Mouse (Mus musculus) stomach, embryonic 16.5 days (tissue): ENCODE results near the gene Ipo7. TPM values are rescaled to one million over a fixed set of nuclear protein-coding genes. Genes with fewer than 3 reads are reported as not detected.

Experiments
- ATAC-seq: fragments of 200-750 bp; cut with Nextera tagmentation; 2 replicates; pipeline ENCODE4 v1.8.0; 2017; ENCODE audit warnings: moderate number of reproducible peaks, moderate TSS enrichment; ENCODE audit not compliant: insufficient read depth, low FRiP score
- H3K27ac ChIP-seq: fragments of 300-500 bp; sonication (generic); 2 replicates; pipeline ENCODE4 v1.5.1; 2014; ENCODE audit warnings: low read length
- H3K27me3 ChIP-seq: fragments of 300-500 bp; sonication (generic); 2 replicates; pipeline ENCODE4 v1.6.1; 2014; ENCODE audit warnings: low read length, control low read depth, mixed read lengths; ENCODE audit not compliant: control insufficient read depth, insufficient read depth
- H3K36me3 ChIP-seq: fragments of 300-500 bp; sonication (generic); 2 replicates; pipeline ENCODE4 v1.6.1; 2014; ENCODE audit warnings: low read length; ENCODE audit not compliant: control insufficient read depth, insufficient read depth
- H3K4me1 ChIP-seq: fragments of 300-500 bp; sonication (generic); 2 replicates; pipeline ENCODE4 v1.6.1; 2014; ENCODE audit warnings: low read length, control low read depth, mixed read lengths; ENCODE audit not compliant: control insufficient read depth, insufficient read depth
- H3K4me2 ChIP-seq: fragments of 300-500 bp; sonication (generic); 2 replicates; pipeline ENCODE4 v1.6.1; 2014; ENCODE audit warnings: low read depth, low read length, mixed read lengths
- H3K4me3 ChIP-seq: fragments of 300-500 bp; sonication (generic); replicated peaks from 2 replicates; pipeline ENCODE4 v1.5.1; 2014; ENCODE audit warnings: mild to moderate bottlenecking, low read length
- H3K9ac ChIP-seq: fragments of 300-500 bp; sonication (generic); 2 replicates; pipeline ENCODE4 v1.6.1; 2014; ENCODE audit warnings: low read length
- H3K9me3 ChIP-seq: fragments of 300-500 bp; sonication (generic); replicated peaks from 2 replicates; pipeline ENCODE4 v1.6.1; 2016; ENCODE audit warnings: low read length, control low read depth; ENCODE audit not compliant: control insufficient read depth
- WGBS: fragments of 180-500 bp; shearing (Covaris S2); extraction: QIAGEN DNeasy Blood & Tissue Kit; methylation state at CpG from one replicate; pipeline ENCODE4 v1.1.7; 2014; 5-methylcytosine and 5-hydroxymethylcytosine counted together
- polyA plus RNA-seq: library from polyadenylated mRNA; unstranded; fragments of >200 nt; fragmentation: Nextera tagmentation; extraction: Ambion mirVana; gene quantifications from 2 replicates; pipeline ENCODE4 v1.2.1, GENCODE M21; 2015

The Ipo7 gene
- polyA plus RNA-seq, 1 experiment from 2014 or later = 49.5 TPM

DNA sequence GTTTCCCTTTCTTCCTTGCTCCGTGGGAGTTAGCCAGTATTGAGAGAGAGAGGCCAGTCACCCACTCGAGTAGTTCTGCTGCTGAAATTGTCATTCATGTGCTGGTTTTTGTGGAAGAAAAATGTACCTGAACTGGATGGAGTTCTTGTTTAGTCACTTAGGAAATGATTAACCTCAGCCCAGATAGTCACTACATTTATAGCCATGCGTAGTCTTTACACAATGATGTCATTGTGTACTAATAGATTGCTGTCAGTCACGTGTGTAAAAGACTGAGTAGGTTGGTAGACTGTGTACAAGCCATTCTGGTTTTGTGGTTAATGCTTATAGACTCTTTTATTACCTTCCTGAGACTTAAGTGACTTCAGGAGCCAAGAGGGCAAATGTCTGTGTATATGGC, 69.8 kb downstream of the Ipo7 start:
- WGBS = 61% methylated on average over 4 of the region's 4 CpGs
- H3K4me3 ChIP-seq = no peak overlapping the region
- H3K36me3 ChIP-seq = peaks cover 23% of the 10 kb centered on the region
- ATAC-seq = peak; percentile 96
- H3K27me3 ChIP-seq = no peaks in the 10 kb centered on the region
- H3K27ac ChIP-seq = peak overlapping the region; percentile 78
- no peak overlapping the region for H3K4me2 ChIP-seq
- no peaks in the 10 kb centered on the region for H3K9me3 ChIP-seq
- H3K4me1 ChIP-seq = no peaks in the 10 kb centered on the region
- no peak overlapping the region for H3K9ac ChIP-seq

DNA sequence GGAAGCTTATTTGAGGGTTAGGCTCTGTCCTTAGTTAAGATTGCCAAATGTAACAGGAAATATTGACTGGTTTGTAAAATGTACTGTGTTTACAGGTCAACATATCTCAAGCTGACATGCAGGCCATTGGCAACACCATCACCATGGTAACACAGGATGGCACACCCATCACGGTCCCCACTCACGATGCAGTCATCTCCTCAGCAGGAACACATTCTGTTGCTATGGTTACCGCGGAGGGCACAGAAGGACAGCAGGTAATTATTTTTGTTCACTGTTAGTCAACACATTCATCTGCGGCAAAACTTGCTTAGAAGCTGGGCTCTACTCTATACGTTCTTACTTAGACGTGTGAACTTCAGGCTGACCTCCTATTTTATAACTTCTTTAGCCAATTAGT, 73.6 kb downstream of the Ipo7 start:
- Histone ChIP-seq H3K9me3 (no peaks in the 10 kb centered on the region), H3K4me2 (no peak overlapping the region), H3K4me3 (no peak overlapping the region), H3K4me1 (no peaks in the 10 kb centered on the region; the same call in 1 of the 2 replicates), H3K27ac (no peak overlapping the region), H3K36me3 (0 out of 2 replicates have a peak, but pooled peaks cover 10% of the 10 kb centered on the region), H3K27me3 (no peaks in the 10 kb centered on the region), H3K9ac (no peak overlapping the region)
- WGBS = 78% methylated on average over 7 of the region's 7 CpGs
- no peak for ATAC-seq

DNA sequence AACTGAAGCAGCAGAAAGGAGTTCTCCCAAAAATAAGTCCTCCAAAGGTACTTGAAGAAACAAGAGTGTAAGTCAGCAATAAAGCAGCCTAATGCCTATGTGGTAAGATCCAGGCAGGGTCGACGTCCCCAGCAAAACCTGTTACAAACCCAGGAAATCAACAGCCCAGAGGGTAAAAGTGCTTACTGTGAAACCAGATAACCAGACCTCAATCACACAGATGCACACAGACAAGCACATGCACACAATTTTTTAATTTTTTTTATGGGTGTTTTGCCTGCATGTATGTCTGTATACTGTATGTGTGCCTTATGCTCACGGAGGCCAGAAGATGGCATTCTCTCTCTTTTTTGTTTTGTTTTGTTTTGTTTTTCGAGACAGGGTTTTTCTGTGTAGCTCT, 78.3 kb downstream of the Ipo7 start:
- 75% methylated on average over 4 of the region's 4 CpGs for WGBS
- no peaks in the 10 kb centered on the region; the same call in 1 of the 2 replicates for H3K4me1 ChIP-seq
- H3K9me3 ChIP-seq = no peaks in the 10 kb centered on the region
- H3K27ac ChIP-seq = peak overlapping the region; percentile 29; the same call in 1 of the 2 replicates
- H3K27me3 ChIP-seq = no peaks in the 10 kb centered on the region
- 0 out of 2 replicates have a peak, but pooled peaks cover 3% of the 10 kb centered on the region for H3K36me3 ChIP-seq
- ATAC-seq = no peak
- H3K4me2 ChIP-seq = no peak overlapping the region
- H3K4me3 ChIP-seq = no peak overlapping the region
- H3K9ac ChIP-seq = no peak overlapping the region; the same call in 1 of the 2 replicates

DNA sequence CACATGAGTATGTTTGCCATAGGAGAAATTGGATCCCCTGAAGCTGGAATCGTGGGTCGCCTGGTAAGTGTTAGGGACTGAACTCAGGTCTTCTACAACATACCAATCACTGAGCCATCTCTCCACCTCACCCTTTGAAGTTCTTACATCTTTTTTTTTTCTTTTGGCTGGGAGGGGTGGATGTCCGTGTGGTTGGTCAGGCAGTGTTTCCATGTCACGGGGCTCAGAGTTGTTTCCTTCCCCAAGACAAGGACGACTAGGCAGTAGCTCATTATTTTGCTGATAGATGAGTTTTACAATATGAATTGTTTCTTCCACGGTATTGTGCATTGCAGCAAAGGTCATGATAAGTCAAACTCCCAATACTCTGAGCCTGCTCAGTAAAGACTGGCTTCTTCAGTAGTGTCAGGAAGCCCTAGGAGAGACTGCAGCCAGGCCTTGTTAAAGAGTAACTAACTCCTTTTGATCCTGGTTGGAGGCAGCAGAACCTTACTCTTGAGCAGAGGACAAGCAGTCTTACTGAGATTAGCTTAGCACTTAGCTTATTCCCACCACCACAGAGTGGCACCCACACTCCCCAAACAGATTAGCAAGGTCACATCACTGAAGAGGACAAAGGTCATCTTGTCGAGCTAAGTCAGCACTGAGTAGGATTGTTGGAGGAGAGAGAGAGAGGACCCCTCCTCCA, 79.2 kb downstream of the Ipo7 start:
- Histone ChIP-seq H3K4me3 (no peak overlapping the region), H3K36me3 (0 out of 2 replicates have a peak, but pooled peaks cover 2% of the 10 kb centered on the region), H3K27me3 (no peaks in the 10 kb centered on the region), H3K4me1 (no peaks in the 10 kb centered on the region; the same call in 1 of the 2 replicates), H3K9me3 (no peaks in the 10 kb centered on the region), H3K27ac (peak overlapping the region; percentile 16), H3K4me2 (no peak overlapping the region), H3K9ac (no peak overlapping the region)
- ATAC-seq = peak; percentile 86
- 43% methylated on average over 7 of the region's 7 CpGs for WGBS

DNA sequence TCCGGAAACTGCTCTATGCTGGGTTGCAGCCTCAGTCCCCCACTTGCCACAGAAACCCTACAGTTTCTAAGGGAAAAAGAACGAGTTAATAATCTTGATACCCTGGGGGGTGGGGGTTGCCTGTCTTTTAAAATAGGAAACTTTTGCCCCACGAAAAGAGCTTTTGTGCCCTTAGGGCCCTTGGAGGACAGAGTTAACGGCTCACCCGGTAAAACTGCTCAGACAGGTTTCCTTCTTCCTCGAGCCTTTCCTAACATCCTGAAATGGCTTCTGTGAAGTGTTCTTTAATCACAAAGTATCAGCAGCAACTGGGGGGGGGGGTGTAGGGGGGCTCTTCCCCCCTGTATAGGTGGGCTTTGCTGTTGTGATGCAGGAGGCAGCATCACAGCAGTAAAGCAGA, 82.8 kb downstream of the Ipo7 start:
- Histone ChIP-seq H3K4me2 (no peak overlapping the region), H3K36me3 (no peaks in the 10 kb centered on the region), H3K27ac (peak overlapping the region; percentile 51; the same call in 1 of the 2 replicates), H3K9ac (no peak overlapping the region), H3K4me3 (no peak overlapping the region), H3K27me3 (no peaks in the 10 kb centered on the region), H3K9me3 (no peaks in the 10 kb centered on the region), H3K4me1 (no peaks in the 10 kb centered on the region; the same call in 1 of the 2 replicates)
- ATAC-seq = no peak
- WGBS = 49% methylated on average over 6 of the region's 6 CpGs

DNA sequence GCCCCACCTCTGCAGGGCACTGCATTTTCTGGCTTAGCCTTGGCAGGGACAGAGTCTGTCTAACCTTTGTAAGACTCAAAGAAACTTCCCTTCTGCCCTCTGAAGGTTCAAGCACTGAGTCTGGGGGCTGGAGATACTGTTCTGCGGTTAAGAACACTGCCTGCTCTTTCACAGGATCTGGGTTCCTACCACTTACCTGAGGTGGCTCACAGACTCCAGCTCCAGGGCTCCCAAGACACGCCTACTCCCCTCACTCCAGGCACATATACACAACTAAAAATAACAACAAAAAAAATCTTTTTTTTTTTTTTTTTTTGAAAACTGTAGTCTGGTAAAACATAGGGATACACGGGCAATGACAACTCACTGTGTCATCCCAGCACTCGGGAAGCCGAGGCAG, 83.2 kb downstream of the Ipo7 start:
- H3K4me1 ChIP-seq = no peaks in the 10 kb centered on the region; the same call in 1 of the 2 replicates
- H3K27ac ChIP-seq = peak overlapping the region; percentile 26; the same call in 1 of the 2 replicates
- H3K4me3 ChIP-seq = no peak overlapping the region
- H3K4me2 ChIP-seq = no peak overlapping the region
- no peaks in the 10 kb centered on the region for H3K27me3 ChIP-seq
- no peaks in the 10 kb centered on the region for H3K36me3 ChIP-seq
- no peaks in the 10 kb centered on the region for H3K9me3 ChIP-seq
- WGBS = 73% methylated on average over 5 of the region's 5 CpGs
- ATAC-seq = no peak
- peak overlapping the region; percentile 43; the same call in 1 of the 2 replicates for H3K9ac ChIP-seq

DNA sequence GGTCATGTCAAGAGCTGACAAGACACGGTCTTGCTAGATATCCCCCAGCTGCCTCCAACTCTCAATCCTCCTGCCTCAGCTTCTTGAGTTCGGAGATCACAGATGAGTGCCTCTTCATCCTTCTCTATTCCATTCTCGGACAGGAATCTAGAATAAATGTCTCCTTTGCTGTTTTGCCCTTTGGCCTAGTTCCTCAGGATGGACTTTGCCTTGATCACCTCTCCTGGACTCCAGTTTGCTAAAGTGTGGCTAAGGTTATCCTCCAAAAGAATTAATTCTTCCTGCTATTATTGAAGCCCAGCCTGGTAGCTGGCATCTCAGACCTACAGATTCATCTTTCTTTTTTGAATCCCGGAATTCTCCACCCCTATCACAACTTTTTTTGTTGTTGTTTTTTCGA, 87.0 kb downstream of the Ipo7 start:
- Histone ChIP-seq H3K4me1 (peaks cover 13% of the 10 kb centered on the region), H3K27me3 (no peaks in the 10 kb centered on the region), H3K4me2 (no peak overlapping the region), H3K27ac (no peak overlapping the region), H3K4me3 (no peak overlapping the region), H3K9me3 (no peaks in the 10 kb centered on the region), H3K9ac (no peak overlapping the region), H3K36me3 (no peaks in the 10 kb centered on the region)
- WGBS = 87% methylated on average over 5 of the region's 5 CpGs
- no peak for ATAC-seq

Other genes starting within 250 kb of the Ipo7 start
- 0.87 and 1.2 TPM in 2 replicates for gene Nrip3, start 236.2 kb upstream of the Ipo7 start, polyA plus RNA-seq
- gene Scube2, start 152.6 kb upstream of the Ipo7 start, polyA plus RNA-seq = 1.8 and 1.9 TPM in 2 replicates
- 24.7 and 27.3 TPM in 2 replicates for gene Dennd5a, start 57.8 kb upstream of the Ipo7 start, polyA plus RNA-seq
- 67.5 and 73.8 TPM in 2 replicates for gene Tmem41b, start 31.3 kb upstream of the Ipo7 start, polyA plus RNA-seq
- gene Zfp143, start 42.9 kb downstream of the Ipo7 start, polyA plus RNA-seq = 15.0 and 15.9 TPM in 2 replicates
- gene Wee1, start 103.8 kb downstream of the Ipo7 start, polyA plus RNA-seq = 17.9 and 18.9 TPM in 2 replicates
- 23.2 and 25.8 TPM in 2 replicates for gene Swap70, start 203.4 kb downstream of the Ipo7 start, polyA plus RNA-seq